Mouse (Mus musculus): ENCODE results near the gene Gm5751. TPM values are rescaled to one million over a fixed set of nuclear protein-coding genes. Genes with fewer than 3 reads are reported as not detected.

The Gm5751 gene
- not detected for polyA plus RNA-seq (2015; fragmentation: Illumina TruSeq; extraction: RNeasy Lipid Tissue Mini Kit (QIAGEN cat#74804); ENCODE audit: low read depth, low replicate concordance)

DNA sequence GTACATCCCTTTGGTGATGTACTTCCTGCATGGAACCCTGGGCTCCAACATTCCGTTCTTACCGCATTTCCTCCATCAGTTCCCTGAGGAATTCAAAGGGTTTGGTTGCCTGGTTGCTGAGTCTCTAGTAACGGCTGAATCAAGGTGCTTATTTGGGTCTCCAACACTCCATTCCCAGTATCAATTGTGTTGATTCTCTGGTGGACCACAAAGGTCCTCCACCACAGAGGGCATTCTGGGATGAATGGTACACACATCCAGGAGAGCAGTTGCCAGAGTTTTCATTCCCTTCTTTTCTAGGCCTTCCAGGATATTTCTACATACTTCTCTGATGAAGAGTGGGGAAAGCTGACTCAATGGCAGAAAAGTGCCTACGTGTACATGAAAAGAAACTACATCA, at the start of gene Gm5751:
TSS of gene Gm5751 (plus strand) at position 301 of the 400 bp plus-strand sequence.

DNA sequence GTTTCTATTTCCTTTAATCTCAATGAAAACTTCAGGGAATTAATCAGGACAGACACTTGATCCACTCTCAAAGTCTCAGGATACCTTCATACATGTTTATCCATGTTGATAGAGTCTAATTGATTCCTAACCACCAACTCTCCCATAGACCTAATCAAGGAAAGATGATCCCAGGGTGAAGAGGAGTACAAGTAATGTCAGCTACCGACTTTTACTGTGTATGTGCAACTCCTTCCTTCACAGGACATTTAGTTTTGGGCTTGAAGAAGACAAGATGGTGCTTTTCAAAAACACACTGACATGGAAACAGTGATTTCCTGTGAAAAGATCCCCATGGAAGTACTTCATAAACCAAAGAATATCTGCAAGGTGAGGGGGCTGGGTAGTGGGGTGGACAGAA, 30.4 kb upstream of the Gm5751 start, which contains the start of gene Gm6592:
TSS of gene Gm6592 (plus strand) at position 301 of the 400 bp plus-strand sequence.

GRCm38 (mm10) chrX:8892343-8893155, 18.5 kb downstream of the Gm5751 start, which contains the start of gene B630019K06Rik:
Gene B630019K06Rik (plus strand): TSS chrX:8892382.

Other genes with a start within 250 kb of the Gm5751 start
- gene Ssxb8, start 183.4 kb upstream of the Gm5751 start, polyA plus RNA-seq (2015; fragmentation: Illumina TruSeq; extraction: RNeasy Lipid Tissue Mini Kit (QIAGEN cat#74804); ENCODE audit: low read depth, low replicate concordance): not detected
- gene Ssx9, start 125.8 kb upstream of the Gm5751 start, polyA plus RNA-seq (2015; fragmentation: Illumina TruSeq; extraction: RNeasy Lipid Tissue Mini Kit (QIAGEN cat#74804); ENCODE audit: low read depth, low replicate concordance): not detected
- not detected for gene Ssxb5, start 70.6 kb upstream of the Gm5751 start, polyA plus RNA-seq (2015; fragmentation: Illumina TruSeq; extraction: RNeasy Lipid Tissue Mini Kit (QIAGEN cat#74804); ENCODE audit: low read depth, low replicate concordance)
- gene Gm6592, start 30.3 kb upstream of the Gm5751 start, polyA plus RNA-seq (2015; fragmentation: Illumina TruSeq; extraction: RNeasy Lipid Tissue Mini Kit (QIAGEN cat#74804); ENCODE audit: low read depth, low replicate concordance): not detected
- 33.5 TPM for gene B630019K06Rik, start 18.1 kb downstream of the Gm5751 start, polyA plus RNA-seq (2015; fragmentation: Illumina TruSeq; extraction: RNeasy Lipid Tissue Mini Kit (QIAGEN cat#74804); ENCODE audit: low read depth, low replicate concordance)
- gene Fthl17b, start 88.7 kb downstream of the Gm5751 start, polyA plus RNA-seq (2015; fragmentation: Illumina TruSeq; extraction: RNeasy Lipid Tissue Mini Kit (QIAGEN cat#74804); ENCODE audit: low read depth, low replicate concordance): not detected
- gene Fthl17c, start 102.3 kb downstream of the Gm5751 start, polyA plus RNA-seq (2015; fragmentation: Illumina TruSeq; extraction: RNeasy Lipid Tissue Mini Kit (QIAGEN cat#74804); ENCODE audit: low read depth, low replicate concordance): not detected
- not detected for gene Fthl17d, start 112.5 kb downstream of the Gm5751 start, polyA plus RNA-seq (2015; fragmentation: Illumina TruSeq; extraction: RNeasy Lipid Tissue Mini Kit (QIAGEN cat#74804); ENCODE audit: low read depth, low replicate concordance)
- gene Fthl17e, start 159.2 kb downstream of the Gm5751 start, polyA plus RNA-seq (2015; fragmentation: Illumina TruSeq; extraction: RNeasy Lipid Tissue Mini Kit (QIAGEN cat#74804); ENCODE audit: low read depth, low replicate concordance): not detected
- not detected for gene Fthl17f, start 188.8 kb downstream of the Gm5751 start, polyA plus RNA-seq (2015; fragmentation: Illumina TruSeq; extraction: RNeasy Lipid Tissue Mini Kit (QIAGEN cat#74804); ENCODE audit: low read depth, low replicate concordance)
- gene 4930402K13Rik, start 230.3 kb downstream of the Gm5751 start, polyA plus RNA-seq (2015; fragmentation: Illumina TruSeq; extraction: RNeasy Lipid Tissue Mini Kit (QIAGEN cat#74804); ENCODE audit: low read depth, low replicate concordance): not detected

Measured in brain, adult 10 weeks (tissue).